Mouse (Mus musculus) MEL (cell line): ENCODE results near the gene Serpinf2. TPM values are rescaled to one million over a fixed set of nuclear protein-coding genes. Genes with fewer than 3 reads are reported as not detected.

Experiments
- DNase-seq: peaks from one replicate; pipeline ENCODE4 v3.0.0; 2011; ENCODE audit warnings: low read depth, low spot score
- H3K27ac ChIP-seq: 2 replicates; pipeline ENCODE4 v1.5.1; 2012; ENCODE audit warnings: low read depth, mild to moderate bottlenecking, control low read depth, low read length, moderate library complexity; ENCODE audit not compliant: control insufficient read depth
- H3K27me3 ChIP-seq, 2 experiments: fragments of 150-350 bp in 1 of 2; sonication (generic) in 1 of 2; 2 replicates each; pipeline ENCODE4 v1.6.1; 2012; ENCODE audit warnings: low read length in 2 of 2, mild to moderate bottlenecking in 2 of 2, improper control_type of control experiment in 1 of 2, moderate library complexity in 1 of 2; ENCODE audit not compliant: insufficient read depth in 2 of 2, control insufficient read depth in 1 of 2
- H3K36me3 ChIP-seq, 2 experiments: 2 replicates each; pipeline ENCODE4 v1.6.1; 2012 to 2014; ENCODE audit warnings: low read length in 2 of 2, improper control_type of control experiment in 1 of 2, inconsistent platforms in 1 of 2, mild to moderate bottlenecking in 1 of 2; ENCODE audit not compliant: insufficient read depth in 2 of 2, control insufficient read depth in 1 of 2
- H3K4me1 ChIP-seq, 2 experiments: fragments of 150-350 bp in 1 of 2; sonication (generic) in 1 of 2; 2 replicates each; pipeline ENCODE4 v1.6.1; 2012; ENCODE audit warnings: low read length in 2 of 2, improper control_type of control experiment in 1 of 2, mild to moderate bottlenecking in 1 of 2; ENCODE audit not compliant: insufficient read depth in 2 of 2, control insufficient read depth in 1 of 2
- H3K4me3 ChIP-seq, 2 experiments: fragments of 150-350 bp in 1 of 2; sonication (generic) in 1 of 2; 2 replicates each; pipeline ENCODE4 v1.5.1; 2012; ENCODE audit warnings: low read depth in 2 of 2, low read length in 2 of 2, mild to moderate bottlenecking in 2 of 2, moderate library complexity in 2 of 2, control low read depth in 1 of 2, improper control_type of control experiment in 1 of 2; ENCODE audit not compliant: control insufficient read depth in 1 of 2, insufficient read depth in 1 of 2
- H3K79me2 ChIP-seq: 2 replicates; pipeline ENCODE4 v1.6.1; 2012; ENCODE audit warnings: mild to moderate bottlenecking, low read length, moderate library complexity; ENCODE audit not compliant: control insufficient read depth, poor library complexity, insufficient read depth
- H3K9ac ChIP-seq: 2 replicates; pipeline ENCODE4 v1.6.1; 2012; ENCODE audit warnings: low read depth, mild to moderate bottlenecking, control low read depth, low read length, moderate library complexity; ENCODE audit not compliant: control insufficient read depth, poor library complexity, severe bottlenecking
- H3K9me3 ChIP-seq: fragments of 150-350 bp; sonication (generic); replicated peaks from 2 replicates; pipeline ENCODE4 v1.6.1; 2012; ENCODE audit warnings: mild to moderate bottlenecking, low read length, improper control_type of control experiment, moderate library complexity; ENCODE audit not compliant: insufficient read depth
- BHLHE40 ChIP-seq: IDR thresholded peaks from 2 replicates; pipeline ENCODE4 v1.6.1; 2012; ENCODE audit warnings: low read depth, mild to moderate bottlenecking, inconsistent platforms, low read length, improper control_type of control experiment, borderline replicate concordance
- CTCF ChIP-seq, 3 experiments: IDR thresholded peaks in 2 of 3; conservative IDR thresholded peaks in 1 of 3; 2 replicates each; pipeline ENCODE4 v1.5.1; 2011 to 2012; ENCODE audit warnings: low read length in 3 of 3, low read depth in 2 of 3, mild to moderate bottlenecking in 2 of 3, improper control_type of control experiment in 1 of 3, inconsistent platforms in 1 of 3, mixed read lengths in 1 of 3, moderate library complexity in 1 of 3; ENCODE audit not compliant: control insufficient read depth in 1 of 3, insufficient read depth in 1 of 3, poor library complexity in 1 of 3, severe bottlenecking in 1 of 3
- E2F4 ChIP-seq: IDR thresholded peaks from 2 replicates; pipeline ENCODE4 v1.6.1; 2011; ENCODE audit warnings: low read depth, low read length, improper control_type of control experiment, borderline replicate concordance
- GATA1 ChIP-seq: IDR thresholded peaks from 2 replicates; pipeline ENCODE4 v1.6.1; 2011; ENCODE audit warnings: low read depth, low read length, improper control_type of control experiment
- JUND ChIP-seq: IDR thresholded peaks from 2 replicates; pipeline ENCODE4 v1.6.1; 2011; ENCODE audit warnings: low read depth, mild to moderate bottlenecking, improper control_type of control experiment, low read length
- MAZ ChIP-seq: IDR thresholded peaks from 2 replicates; pipeline ENCODE4 v1.6.1; 2012; ENCODE audit warnings: low read depth, mild to moderate bottlenecking, inconsistent platforms, low read length, improper control_type of control experiment
- MEF2A ChIP-seq: IDR thresholded peaks from 2 replicates; pipeline ENCODE4 v1.6.1; 2014; ENCODE audit warnings: low read depth, mild to moderate bottlenecking, inconsistent platforms, low read length, improper control_type of control experiment; ENCODE audit not compliant: poor library complexity, insufficient replicate concordance, severe bottlenecking; ENCODE audit errors: extremely low read depth
- MXI1 ChIP-seq: IDR thresholded peaks from 2 replicates; pipeline ENCODE4 v1.6.1; 2011; ENCODE audit warnings: mild to moderate bottlenecking, low read depth, low read length, improper control_type of control experiment
- MYB ChIP-seq: IDR thresholded peaks from 2 replicates; pipeline ENCODE4 v1.6.1; 2011; ENCODE audit warnings: mild to moderate bottlenecking, low read depth, low read length, improper control_type of control experiment
- RCOR1 ChIP-seq: IDR thresholded peaks from 2 replicates; pipeline ENCODE4 v1.6.1; 2012; ENCODE audit warnings: low read depth, mild to moderate bottlenecking, inconsistent platforms, low read length, improper control_type of control experiment
- TBP ChIP-seq: IDR thresholded peaks from 2 replicates; pipeline ENCODE4 v1.8.0; 2011; ENCODE audit warnings: low read depth, low read length, improper control_type of control experiment
- UBTF ChIP-seq: IDR thresholded peaks from 2 replicates; pipeline ENCODE4 v1.6.1; 2012; ENCODE audit warnings: low read depth, mild to moderate bottlenecking, inconsistent platforms, low read length, improper control_type of control experiment, moderate library complexity, borderline replicate concordance; ENCODE audit not compliant: insufficient read depth
- USF1 ChIP-seq: IDR thresholded peaks from 2 replicates; pipeline ENCODE4 v1.6.1; 2014; ENCODE audit warnings: low read depth, mild to moderate bottlenecking, inconsistent platforms, low read length, improper control_type of control experiment, moderate library complexity
- polyA plus RNA-seq, 2 experiments: library from polyadenylated mRNA; stranded (reverse) in 1 of 2; unstranded in 1 of 2; fragments of >175 nt in 1 of 2; fragments of >200 nt in 1 of 2; gene quantifications; 2 replicates each; pipeline versions ENCODE4 v1.2.1 to v1.2.4; 2012; ENCODE audit warnings: low replicate concordance in 2 of 2, low read depth in 1 of 2; ENCODE audit not compliant: insufficient read length in 2 of 2, insufficient read depth in 1 of 2, missing spikeins in 1 of 2
- total RNA-seq: library from RNA; depleted of rRNA; stranded (reverse); fragments of 300-350 nt; gene quantifications from 2 replicates; pipeline ENCODE4 v1.2.3, GENCODE M21; 2012

The Serpinf2 gene
- total and polyA plus RNA-seq, 3 experiments = 0.07 TPM; not detected in 2

DNA sequence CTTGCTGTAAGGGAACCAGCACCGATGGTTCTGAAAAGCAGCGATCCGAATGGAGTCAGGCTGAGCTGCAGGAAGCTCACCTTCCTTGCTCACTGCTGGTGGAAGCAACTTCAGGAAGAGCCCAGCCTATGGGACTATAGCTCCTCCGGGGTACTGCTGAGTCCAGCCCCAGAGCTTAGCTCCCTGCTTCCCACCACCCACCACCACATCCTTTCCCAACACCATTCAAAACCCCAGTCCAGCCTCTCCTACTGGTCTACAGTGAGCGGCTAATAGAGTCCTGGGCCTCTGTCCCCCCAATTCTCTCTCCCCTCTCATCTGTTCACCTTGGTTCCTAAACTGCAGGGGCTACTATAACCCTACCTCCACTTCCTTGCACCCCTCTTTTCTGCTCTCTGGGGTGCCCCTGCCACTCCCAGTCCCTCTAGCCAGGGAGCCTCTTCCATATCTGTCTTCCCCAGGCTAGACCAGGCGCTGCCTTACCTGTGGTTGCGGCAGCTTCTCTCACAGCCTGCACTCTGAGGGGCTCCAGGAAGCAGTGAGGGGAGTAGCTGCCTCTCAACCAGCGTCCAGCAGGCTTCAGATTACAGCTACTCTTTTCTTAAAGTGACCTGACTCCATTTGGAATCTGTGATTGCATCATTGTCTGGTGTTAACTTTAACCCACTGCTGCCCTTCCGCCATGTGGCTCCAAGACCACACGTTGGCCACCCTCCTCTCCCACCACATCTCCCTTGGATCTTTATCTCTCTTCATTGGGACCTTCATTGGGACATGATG is 17.2 kb downstream of the Serpinf2 start, which contains the start of gene Serpinf1:
Serpinf1 (minus strand) TSS at position 689 of the 780 bp plus-strand sequence.
- H3K9me3 ChIP-seq = no peaks in the 10 kb centered on the region
- H3K27me3 ChIP-seq = no peaks in the 10 kb centered on the region
- no peak for DNase-seq
- H3K79me2 ChIP-seq = no peaks in the 10 kb centered on the region
- no peaks in the 10 kb centered on the region for H3K36me3 ChIP-seq
- H3K4me1 ChIP-seq = no peaks in the 10 kb centered on the region
- no peak within 1 kb of the TSS for H3K4me3 ChIP-seq
- no peak within 1 kb of the TSS for H3K9ac ChIP-seq
- no peak within 1 kb of the TSS for H3K27ac ChIP-seq
- no peak for TF ChIP-seq TBP

GRCm38 (mm10) chr11:75421375-75422012 is 17.9 kb downstream of the Serpinf2 start:
- Histone ChIP-seq H3K9ac (no peak overlapping the region), H3K4me3 (no peak overlapping the region), H3K27me3 (no peaks in the 10 kb centered on the region), H3K4me1 (no peaks in the 10 kb centered on the region), H3K79me2 (no peaks in the 10 kb centered on the region), H3K27ac (no peak overlapping the region), H3K36me3 (no peaks in the 10 kb centered on the region), H3K9me3 (no peaks in the 10 kb centered on the region)
- no peak for DNase-seq
- TF ChIP-seq CTCF (IDR thresholded peaks at IDR 0.05 in 2 of 3, conservative IDR thresholded peaks at IDR 0.05 in 1 of 3; ENCODE audit: control insufficient read depth in 1 of 3, insufficient read depth in 1 of 3, low read depth in 2 of 3, low read length in 3 of 3, poor library complexity in 1 of 3, severe bottlenecking in 1 of 3) = no peak
- TF ChIP-seq UBTF = no peak
- TF ChIP-seq RCOR1 = no peak
- TF ChIP-seq BHLHE40 = no peak
- TF ChIP-seq MXI1 = no peak
- TF ChIP-seq MYB = no peak
- no peak for TF ChIP-seq MEF2A
- no peak for TF ChIP-seq JUND
- TF ChIP-seq MAZ = no peak
- no peak for TF ChIP-seq E2F4
- no peak for TF ChIP-seq GATA1
- TF ChIP-seq USF1 = no peak
